In genomic region chr1:12055865-12056560, GRCm38 (mm10) we compare ENCODE assay signal across 11 mouse cellular contexts.
DNase-seq lines count a peak whose midpoint lies in the region; ATAC-seq lines count a peak whose summit lies in the region.
"Had no signal": no experiment of that assay in that cellular context is flagged by ENCODE, and none has a peak within 500 bp of the region (broad histone marks: within the 10 kb centered on the region; RNA-seq: fewer than 3 reads in every experiment).

No protein-coding gene starts in this region.

- peak; percentile 86 for ATAC-seq in forebrain, embryonic 15.5 days (replicated peaks)
- no peak for ATAC-seq in inflammation-experienced regulatory T-cells, adult 6 months

- DNase-seq in cerebellum, postnatal 10 days, result peak; percentile 2 to 5
- DNase-seq in cerebellum, adult 9-10 months, result no peak
- DNase-seq in midbrain, embryonic 10.5 days (ENCODE audit: low spot score), result peak; percentile 67
- DNase-seq in retina, embryonic 14.5 days (ENCODE audit: low spot score), result peak; percentile 78
- DNase-seq in heart, postnatal 10 days, result no peak
- no peak for DNase-seq in thymus, postnatal 0 days (ENCODE audit: low spot score)
- DNase-seq: cerebellum, adult 8-10 months; kidney, adult 18-20 months had no signal

- H3K27ac ChIP-seq in forebrain, embryonic 15.5 days (replicated peaks), result no peak overlapping the region
- H3K27ac ChIP-seq in midbrain, embryonic 10.5 days (replicated peaks), result peak overlapping the region; percentile 69
- H3K27ac ChIP-seq: liver, embryonic 15.5 days had no signal

- no peak overlapping the region for H3K4me3 ChIP-seq in forebrain, embryonic 15.5 days
- no peak overlapping the region for H3K4me3 ChIP-seq in midbrain, embryonic 10.5 days
- H3K4me3 ChIP-seq: liver, embryonic 15.5 days had no signal

- no peak overlapping the region for H3K9ac ChIP-seq in forebrain, embryonic 15.5 days (replicated peaks)
- H3K9ac ChIP-seq: liver, embryonic 15.5 days had no signal

- H3K4me2 ChIP-seq in forebrain, embryonic 15.5 days (replicated peaks), result no peak overlapping the region
- H3K4me2 ChIP-seq: liver, embryonic 15.5 days had no signal

- no peaks in the 10 kb centered on the region for H3K27me3 ChIP-seq in forebrain, embryonic 15.5 days
- peaks cover 88% of the 10 kb centered on the region for H3K27me3 ChIP-seq in midbrain, embryonic 10.5 days (ENCODE audit: low read depth, poor library complexity, severe bottlenecking)
- H3K27me3 ChIP-seq: liver, embryonic 15.5 days had no signal

- peaks cover 5% of the 10 kb centered on the region; the same call in 1 of the 2 replicates for H3K4me1 ChIP-seq in forebrain, embryonic 15.5 days
- peaks cover 23% of the 10 kb centered on the region for H3K4me1 ChIP-seq in midbrain, embryonic 10.5 days
- H3K4me1 ChIP-seq: liver, embryonic 15.5 days had no signal

- H3K9me3 ChIP-seq in forebrain, embryonic 15.5 days, result no peaks in the 10 kb centered on the region
- H3K9me3 ChIP-seq in midbrain, embryonic 10.5 days (replicated peaks), result no peaks in the 10 kb centered on the region
- H3K9me3 ChIP-seq: liver, embryonic 15.5 days had no signal

- 2% methylated on average over 3 of the region's 3 CpGs for WGBS in forebrain, embryonic 15.5 days
- 16% methylated on average over 3 of the region's 3 CpGs for WGBS in midbrain, embryonic 10.5 days

- intact Hi-C loops in heart, postnatal 10 days (cut with DNase I), result no loop called here

- no peaks in the 10 kb centered on the region for H3K36me3 ChIP-seq in forebrain, embryonic 15.5 days
- no peaks in the 10 kb centered on the region for H3K36me3 ChIP-seq in midbrain, embryonic 10.5 days
- H3K36me3 ChIP-seq: liver, embryonic 15.5 days had no signal

Comparison
In these comparisons a context has a peak if more than half of its experiments do, and no peak if none do; other contexts are left out.
1. DNase-seq: peak in cerebellum, postnatal 10 days (2 of 2), midbrain, embryonic 10.5 days (single experiment) and retina, embryonic 14.5 days (single experiment); none in cerebellum, adult 9-10 months (single experiment), heart, postnatal 10 days (0 of 2) and thymus, postnatal 0 days (single experiment).